Mouse (Mus musculus): ENCODE data around the gene Gfpt1.

DNA sequence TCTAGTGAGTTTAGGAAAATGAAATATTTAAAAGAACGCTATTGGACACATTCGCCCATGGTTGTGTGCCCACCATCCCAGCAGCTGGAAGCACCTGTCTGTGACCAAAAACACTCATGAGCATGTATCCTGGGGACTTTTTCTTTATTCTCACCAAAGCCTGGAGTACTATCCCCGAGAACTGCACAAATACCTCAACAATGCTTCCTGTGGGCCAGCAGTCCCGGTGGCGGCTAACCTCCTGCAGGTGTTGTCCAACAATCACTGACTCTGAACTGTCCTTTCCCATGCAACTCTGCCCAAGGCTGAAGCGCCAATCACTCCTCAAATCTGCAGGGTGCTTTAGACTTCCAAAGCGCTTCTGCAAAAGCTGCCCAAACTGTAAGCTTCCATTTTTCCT is 74.0 kb downstream of the Gfpt1 start:
- TF ChIP-seq CTCF (IDR thresholded peaks at IDR 0.05; ENCODE audit: extremely low read depth, insufficient read depth, insufficient read length, insufficient replicate concordance), result no peak
- no peak for TF ChIP-seq POLR2A (IDR thresholded peaks at IDR 0.05; ENCODE audit: low read depth, low read length)

All from spleen, adult 2 months (tissue).